Mouse (Mus musculus): ENCODE results near the gene Kirrel2. TPM values are rescaled to one million over a fixed set of nuclear protein-coding genes. Genes with fewer than 3 reads are reported as not detected.
"Not testable (repeated sequence)": the region's sequence is repeated elsewhere in the genome, so short reads cannot be mapped to it uniquely, and the experiment has no call there.

Kirrel2 gene
- polyA plus RNA-seq, 1 experiment: not detected

- Histone ChIP-seq H3K4me3 (ENCODE audit: insufficient read depth, poor library complexity, severe bottlenecking) (no peak overlapping the region), H3K79me3 (ENCODE audit: low read depth) (no peaks in the 10 kb centered on the region), H3K27me3 (ENCODE audit: control insufficient read depth, insufficient read depth, insufficient read length) (peaks cover 22% of the 10 kb centered on the region), H3K36me3 (ENCODE audit: control insufficient read depth, insufficient read depth) (no peaks in the 10 kb centered on the region), H3ac (ENCODE audit: control insufficient read depth, insufficient read length, low read depth) (no peak overlapping the region), H3K79me2 (ENCODE audit: control insufficient read depth, insufficient read depth) (no peaks in the 10 kb centered on the region)
- TF ChIP-seq USF1 (IDR thresholded peaks at IDR 0.05; ENCODE audit: low read depth) (no peak), CTCF (IDR thresholded peaks at IDR 0.05; ENCODE audit: control insufficient read depth, insufficient read depth, insufficient read length) (peak; percentile 5), MAX (IDR thresholded peaks at IDR 0.05) (no peak), MYOG (IDR thresholded peaks at IDR 0.05; ENCODE audit: control insufficient read depth, extremely low read depth, insufficient read length) (no peak)
These were observed 32.9 kb upstream of the Kirrel2 start for GRCm38 (mm10) chr7:30490251-30490956.

- no peaks in the 10 kb centered on the region for H3K79me2 ChIP-seq (ENCODE audit: control insufficient read depth, insufficient read depth)
- no peaks in the 10 kb centered on the region for H3K36me3 ChIP-seq (ENCODE audit: control insufficient read depth, insufficient read depth)
- H3ac ChIP-seq (ENCODE audit: control insufficient read depth, insufficient read length, low read depth): no peak overlapping the region
- H3K27me3 ChIP-seq (ENCODE audit: control insufficient read depth, insufficient read depth, insufficient read length): peaks cover 25% of the 10 kb centered on the region
- H3K79me3 ChIP-seq (ENCODE audit: low read depth): no peaks in the 10 kb centered on the region
- TF ChIP-seq FOSL1 (IDR thresholded peaks at IDR 0.05; ENCODE audit: insufficient read depth, low read length, poor library complexity, severe bottlenecking) (no peak), MYOG (IDR thresholded peaks at IDR 0.05; ENCODE audit: control insufficient read depth, extremely low read depth, insufficient read length) (no peak), MAX (IDR thresholded peaks at IDR 0.05) (no peak), MYOD1 (IDR thresholded peaks at IDR 0.05; ENCODE audit: control insufficient read depth, insufficient read length, low read depth) (no peak)
- no peak overlapping the region for H3K4me3 ChIP-seq (ENCODE audit: insufficient read depth, poor library complexity, severe bottlenecking)
These were observed 26.8 kb upstream of the Kirrel2 start for GRCm38 (mm10) chr7:30484250-30484649.

- no peak overlapping the region for H3K4me3 ChIP-seq (ENCODE audit: insufficient read depth, poor library complexity, severe bottlenecking)
- no peak for TF ChIP-seq CTCF (IDR thresholded peaks at IDR 0.05; ENCODE audit: control insufficient read depth, insufficient read depth, insufficient read length)
- TF ChIP-seq CEBPB (IDR thresholded peaks at IDR 0.05; ENCODE audit: low read depth): no peak
- TF ChIP-seq MYOD1 (IDR thresholded peaks at IDR 0.05; ENCODE audit: control insufficient read depth, insufficient read length, low read depth): no peak
- no peak for TF ChIP-seq MYOG (IDR thresholded peaks at IDR 0.05; ENCODE audit: control insufficient read depth, extremely low read depth, insufficient read length)
- no peak for TF ChIP-seq MAX (IDR thresholded peaks at IDR 0.05)
- TF ChIP-seq FOSL1 (IDR thresholded peaks at IDR 0.05; ENCODE audit: insufficient read depth, low read length, poor library complexity, severe bottlenecking): no peak
- H3K79me3 ChIP-seq (ENCODE audit: low read depth): no peaks in the 10 kb centered on the region
- no peak overlapping the region for H3ac ChIP-seq (ENCODE audit: control insufficient read depth, insufficient read length, low read depth)
- no peaks in the 10 kb centered on the region for H3K79me2 ChIP-seq (ENCODE audit: control insufficient read depth, insufficient read depth)
- no peaks in the 10 kb centered on the region for H3K36me3 ChIP-seq (ENCODE audit: control insufficient read depth, insufficient read depth)
- peaks cover 46% of the 10 kb centered on the region for H3K27me3 ChIP-seq (ENCODE audit: control insufficient read depth, insufficient read depth, insufficient read length)
These were observed 20.2 kb upstream of the Kirrel2 start for GRCm38 (mm10) chr7:30477415-30478381.

GRCm38 (mm10) chr7:30476136-30476535 is 18.6 kb upstream of the Kirrel2 start:
- not testable (repeated sequence) for H3K79me3 ChIP-seq (ENCODE audit: low read depth); H3ac ChIP-seq (ENCODE audit: control insufficient read depth, insufficient read length, low read depth); H3K79me2 ChIP-seq (ENCODE audit: control insufficient read depth, insufficient read depth); H3K4me3 ChIP-seq (ENCODE audit: insufficient read depth, poor library complexity, severe bottlenecking); H3K36me3 ChIP-seq (ENCODE audit: control insufficient read depth, insufficient read depth)
- peaks cover 34% of the 10 kb centered on the region for H3K27me3 ChIP-seq (ENCODE audit: control insufficient read depth, insufficient read depth, insufficient read length)

- Histone ChIP-seq H3K79me2 (ENCODE audit: control insufficient read depth, insufficient read depth) (no peaks in the 10 kb centered on the region), H3K36me3 (ENCODE audit: control insufficient read depth, insufficient read depth) (no peaks in the 10 kb centered on the region), H3ac (ENCODE audit: control insufficient read depth, insufficient read length, low read depth) (no peak overlapping the region), H3K4me3 (ENCODE audit: insufficient read depth, poor library complexity, severe bottlenecking) (no peak overlapping the region), H3K27me3 (ENCODE audit: control insufficient read depth, insufficient read depth, insufficient read length) (peaks cover 36% of the 10 kb centered on the region), H3K79me3 (ENCODE audit: low read depth) (no peaks in the 10 kb centered on the region)
- TF ChIP-seq CEBPB (IDR thresholded peaks at IDR 0.05; ENCODE audit: low read depth) (no peak), MYOG (IDR thresholded peaks at IDR 0.05; ENCODE audit: control insufficient read depth, extremely low read depth, insufficient read length) (no peak), USF1 (IDR thresholded peaks at IDR 0.05; ENCODE audit: low read depth) (no peak), MYOD1 (IDR thresholded peaks at IDR 0.05; ENCODE audit: control insufficient read depth, insufficient read length, low read depth) (no peak), MAX (IDR thresholded peaks at IDR 0.05) (no peak), CTCF (IDR thresholded peaks at IDR 0.05; ENCODE audit: control insufficient read depth, insufficient read depth, insufficient read length) (no peak), FOSL1 (IDR thresholded peaks at IDR 0.05; ENCODE audit: insufficient read depth, low read length, poor library complexity, severe bottlenecking) (no peak)
These were observed 17.5 kb upstream of the Kirrel2 start for GRCm38 (mm10) chr7:30474999-30475398.

GRCm38 (mm10) chr7:30472411-30472810 is 14.9 kb upstream of the Kirrel2 start:
- Histone ChIP-seq H3ac (ENCODE audit: control insufficient read depth, insufficient read length, low read depth) (no peak overlapping the region), H3K4me3 (ENCODE audit: insufficient read depth, poor library complexity, severe bottlenecking) (no peak overlapping the region), H3K79me2 (ENCODE audit: control insufficient read depth, insufficient read depth) (no peaks in the 10 kb centered on the region), H3K27me3 (ENCODE audit: control insufficient read depth, insufficient read depth, insufficient read length) (peaks cover 27% of the 10 kb centered on the region), H3K79me3 (ENCODE audit: low read depth) (no peaks in the 10 kb centered on the region), H3K36me3 (ENCODE audit: control insufficient read depth, insufficient read depth) (no peaks in the 10 kb centered on the region)
- no peak for TF ChIP-seq MAX (IDR thresholded peaks at IDR 0.05)
- TF ChIP-seq CTCF (IDR thresholded peaks at IDR 0.05; ENCODE audit: control insufficient read depth, insufficient read depth, insufficient read length): no peak
- no peak for TF ChIP-seq USF1 (IDR thresholded peaks at IDR 0.05; ENCODE audit: low read depth)
- no peak for TF ChIP-seq CEBPB (IDR thresholded peaks at IDR 0.05; ENCODE audit: low read depth)
- TF ChIP-seq FOSL1 (IDR thresholded peaks at IDR 0.05; ENCODE audit: insufficient read depth, low read length, poor library complexity, severe bottlenecking): no peak
- TF ChIP-seq MYOG (IDR thresholded peaks at IDR 0.05; ENCODE audit: control insufficient read depth, extremely low read depth, insufficient read length): no peak
- TF ChIP-seq MYOD1 (IDR thresholded peaks at IDR 0.05; ENCODE audit: control insufficient read depth, insufficient read length, low read depth): no peak
